ENCODE assay signal across 18 mouse cellular contexts in genomic region chr1:93522325-93522724, GRCm38 (mm10).
"Had no signal": no experiment of that assay in that cellular context is flagged by ENCODE, and none has a peak within 500 bp of the region (broad histone marks: within the 10 kb centered on the region; RNA-seq: fewer than 3 reads in every experiment).

No protein-coding gene starts in this region.

- DNase-seq: kidney, postnatal 25 days; layer of hippocampus, postnatal 36 days; lung, adult 18-20 months; right cerebral cortex, adult 18-20 months; right cerebral cortex, postnatal 14 days; right cerebral cortex, postnatal 4 days; spleen, adult 18-20 months; thymus, postnatal 25 days had no signal

- H3K27me3 ChIP-seq: midbrain, embryonic 12.5 days; midbrain, embryonic 15.5 days; neural tube, embryonic 12.5 days; neural tube, embryonic 15.5 days; stomach, embryonic 15.5 days had no signal

- H3K4me3 ChIP-seq: left cerebral cortex, adult 2 months; midbrain, embryonic 12.5 days; midbrain, embryonic 15.5 days; neural tube, embryonic 12.5 days; neural tube, embryonic 15.5 days; stomach, embryonic 15.5 days had no signal

- H3K36me3 ChIP-seq: midbrain, embryonic 12.5 days; midbrain, embryonic 15.5 days; neural tube, embryonic 12.5 days; neural tube, embryonic 15.5 days; stomach, embryonic 15.5 days had no signal

- H3K9me3 ChIP-seq: midbrain, embryonic 12.5 days; midbrain, embryonic 15.5 days; neural tube, embryonic 12.5 days; neural tube, embryonic 15.5 days; stomach, embryonic 15.5 days had no signal

- ATAC-seq: inflammation-experienced regulatory T-cells, adult 6 months; midbrain, embryonic 15.5 days had no signal

- H3K4me1 ChIP-seq: midbrain, embryonic 12.5 days; midbrain, embryonic 15.5 days; neural tube, embryonic 12.5 days; neural tube, embryonic 15.5 days; stomach, embryonic 15.5 days had no signal

- H3K27ac ChIP-seq: left cerebral cortex, adult 2 months; liver, embryonic 14.5 days; macrophage; midbrain, embryonic 12.5 days; midbrain, embryonic 15.5 days; neural tube, embryonic 12.5 days; neural tube, embryonic 15.5 days; stomach, embryonic 15.5 days had no signal

- H3K4me2 ChIP-seq: liver, embryonic 11.5 days; midbrain, embryonic 12.5 days; midbrain, embryonic 15.5 days; neural tube, embryonic 12.5 days; neural tube, embryonic 15.5 days; stomach, embryonic 15.5 days had no signal

- H3K9ac ChIP-seq: liver, embryonic 14.5 days; midbrain, embryonic 12.5 days; midbrain, embryonic 15.5 days; neural tube, embryonic 12.5 days; neural tube, embryonic 15.5 days; stomach, embryonic 15.5 days had no signal
